11 mouse cellular contexts compared by ENCODE assay signal in the genomic region with DNA sequence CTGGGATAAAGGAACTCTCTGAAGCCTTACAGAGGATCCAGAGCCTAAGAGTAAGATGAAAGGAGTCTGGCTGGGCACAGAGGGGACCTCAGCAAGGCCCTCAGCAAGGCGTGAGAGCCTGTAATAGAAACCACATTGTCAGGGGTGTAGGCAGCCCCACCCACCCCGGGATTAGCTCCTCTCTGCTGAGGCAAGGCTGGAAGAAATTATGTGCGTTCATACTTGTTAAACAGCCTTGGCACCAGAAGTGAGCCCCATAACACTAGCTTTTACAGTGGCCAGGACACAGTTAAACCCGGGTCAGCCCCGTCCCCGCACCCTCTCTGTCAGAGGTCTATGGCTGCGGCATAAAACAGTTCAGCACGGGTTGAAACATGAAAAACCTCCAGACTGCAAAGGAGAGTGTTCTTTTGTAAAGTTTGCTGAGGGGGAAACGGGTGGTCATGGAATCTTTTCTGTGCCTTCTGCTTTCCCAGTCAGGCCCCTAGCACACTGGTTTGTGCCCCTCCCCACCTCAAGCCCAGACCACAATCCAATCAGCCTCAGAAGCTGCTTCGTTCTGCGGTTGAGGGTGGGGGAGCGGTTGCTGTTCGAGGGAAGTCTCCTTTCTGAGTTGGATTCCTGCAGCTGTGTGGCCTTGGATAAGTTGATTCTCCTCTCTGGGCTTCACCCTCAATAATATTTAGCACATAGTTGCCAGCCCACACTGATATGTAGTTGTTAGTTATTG.
A peak's percentile ranks its signal among the peaks of the same experiment; 100 is the strongest.
DNase-seq lines count a peak whose midpoint lies in the region; ATAC-seq lines count a peak whose summit lies in the region.
"Had no signal": no experiment of that assay in that cellular context is flagged by ENCODE, and none has a peak within 500 bp of the region (broad histone marks: within the 10 kb centered on the region; RNA-seq: fewer than 3 reads in every experiment).

No protein-coding gene starts in this region.

- no peak overlapping the region for H3K4me3 ChIP-seq in hindbrain, embryonic 12.5 days
- H3K4me3 ChIP-seq in hindbrain, embryonic 16.5 days (ENCODE audit: low read length), result no peak overlapping the region
- no peak overlapping the region for H3K4me3 ChIP-seq in stomach, embryonic 15.5 days (replicated peaks)

- H3K36me3 ChIP-seq in hindbrain, embryonic 12.5 days, result no peaks in the 10 kb centered on the region
- H3K36me3 ChIP-seq in hindbrain, embryonic 16.5 days (ENCODE audit: control insufficient read depth, insufficient read depth, low read length), result no peaks in the 10 kb centered on the region
- H3K36me3 ChIP-seq in stomach, embryonic 15.5 days, result no peaks in the 10 kb centered on the region

- WGBS in hindbrain, embryonic 12.5 days, result 6% methylated on average over 13 of the region's 13 CpGs
- 12% methylated on average over 13 of the region's 13 CpGs for WGBS in hindbrain, embryonic 16.5 days
- 16% methylated on average over 13 of the region's 13 CpGs for WGBS in stomach, embryonic 15.5 days

- H3K4me2 ChIP-seq in hindbrain, embryonic 12.5 days (replicated peaks), result peak overlapping the region; percentile 28; the same call in 1 of the 2 replicates
- no peak overlapping the region for H3K4me2 ChIP-seq in hindbrain, embryonic 16.5 days (ENCODE audit: low read length)
- no peak overlapping the region for H3K4me2 ChIP-seq in stomach, embryonic 15.5 days

- H3K4me1 ChIP-seq in hindbrain, embryonic 12.5 days, result peaks cover 69% of the 10 kb centered on the region
- H3K4me1 ChIP-seq in hindbrain, embryonic 16.5 days (ENCODE audit: control insufficient read depth, insufficient read depth, low read depth, low read length), result peaks cover 13% of the 10 kb centered on the region
- peaks cover 24% of the 10 kb centered on the region for H3K4me1 ChIP-seq in stomach, embryonic 15.5 days

- peak overlapping the region; percentile 40 for H3K27ac ChIP-seq in hindbrain, embryonic 12.5 days
- H3K27ac ChIP-seq in hindbrain, embryonic 16.5 days (ENCODE audit: low read depth, low read length), result no peak overlapping the region
- peak overlapping the region; percentile 44; the same call in 1 of the 2 replicates for H3K27ac ChIP-seq in stomach, embryonic 15.5 days

- no peak for ATAC-seq in hindbrain, embryonic 12.5 days (ENCODE audit: low FRiP score)
- no peak for ATAC-seq in hindbrain, embryonic 16.5 days
- no peak for ATAC-seq in stomach, embryonic 15.5 days (ENCODE audit: insufficient read depth, low FRiP score, low read depth)

- 0 out of 2 replicates have a peak, but pooled peaks cover 5% of the 10 kb centered on the region for H3K27me3 ChIP-seq in hindbrain, embryonic 12.5 days
- no peaks in the 10 kb centered on the region for H3K27me3 ChIP-seq in hindbrain, embryonic 16.5 days (replicated peaks; ENCODE audit: control insufficient read depth, insufficient read depth, low read length)
- H3K27me3 ChIP-seq in stomach, embryonic 15.5 days (replicated peaks), result no peaks in the 10 kb centered on the region

- no peaks in the 10 kb centered on the region for H3K9me3 ChIP-seq in hindbrain, embryonic 12.5 days (replicated peaks)
- no peaks in the 10 kb centered on the region for H3K9me3 ChIP-seq in hindbrain, embryonic 16.5 days (ENCODE audit: control insufficient read depth, low read length)
- H3K9me3 ChIP-seq in stomach, embryonic 15.5 days, result no peaks in the 10 kb centered on the region

- H3K9ac ChIP-seq in hindbrain, embryonic 12.5 days, result no peak overlapping the region
- H3K9ac ChIP-seq in hindbrain, embryonic 16.5 days (ENCODE audit: low read depth, low read length), result no peak overlapping the region
- no peak overlapping the region for H3K9ac ChIP-seq in stomach, embryonic 15.5 days

- DNase-seq in thymus, postnatal 0 days (ENCODE audit: low spot score), result peak; percentile 17
- DNase-seq in thymus, postnatal 25 days, result no peak
- DNase-seq in forelimb bud, embryonic 11.5 days (ENCODE audit: low read depth, low spot score), result peak; percentile 88
- DNase-seq in adrenal gland, postnatal 25 days, result no peak
- DNase-seq in spleen, postnatal 14 days (ENCODE audit: low spot score in 2 of 2), result no peak
- DNase-seq: adrenal gland, adult 2 months; gastrocnemius, postnatal 25 days; kidney, adult 2 months had no signal

Comparison
In these comparisons a context has a peak if more than half of its experiments do, and no peak if none do; other contexts are left out.
1. DNase-seq: peak in thymus, postnatal 0 days (single experiment) and forelimb bud, embryonic 11.5 days (single experiment); none in thymus, postnatal 25 days (single experiment), adrenal gland, postnatal 25 days (single experiment) and spleen, postnatal 14 days (0 of 2).